Mouse (Mus musculus): ENCODE measurements around the gene Acot2. TPM values are rescaled to one million over a fixed set of nuclear protein-coding genes. Genes with fewer than 3 reads are reported as not detected.
A peak's percentile ranks its signal among the peaks of the same experiment; 100 is the strongest.

Gene Acot2
- total and polyA plus RNA-seq, 2 experiments from 2014 or later = 228 to 309 TPM

DNA sequence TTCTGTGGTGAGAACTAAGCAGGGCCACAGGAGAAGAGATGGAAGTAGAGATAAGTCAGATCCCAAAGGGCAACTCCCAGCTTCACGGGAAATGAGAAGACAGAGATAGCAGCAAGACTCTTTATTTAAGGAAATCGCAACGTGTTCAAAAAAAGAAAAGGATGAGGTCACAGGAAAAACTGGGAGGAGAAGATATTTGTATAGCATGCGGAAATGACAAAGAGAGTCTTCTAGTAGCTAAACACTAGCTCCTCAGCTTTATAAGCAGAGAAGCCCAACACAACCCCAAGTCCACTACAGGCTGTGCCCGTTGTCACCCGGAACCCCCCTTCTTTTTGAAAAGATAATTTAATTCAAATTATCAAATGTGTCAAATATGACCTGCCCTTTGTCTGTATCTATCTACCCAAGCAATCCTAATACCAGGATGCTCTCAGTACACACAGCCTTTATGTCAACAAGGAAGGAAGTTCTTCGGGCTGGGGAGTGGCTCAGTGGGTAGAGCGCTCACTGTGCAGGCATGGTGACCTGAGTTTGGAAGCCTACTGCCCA is 40.3 kb upstream of the Acot2 start:
- 51% methylated on average over 8 of the region's 8 CpGs for WGBS
- Histone ChIP-seq H3K4me2 (ENCODE audit: low read depth, low read length) (no peak overlapping the region), H3K36me3 (replicated peaks; ENCODE audit: control insufficient read depth, insufficient read depth, low read length) (no peaks in the 10 kb centered on the region), H3K9me3 (replicated peaks; ENCODE audit: control insufficient read depth, low read length) (no peaks in the 10 kb centered on the region), H3K9ac (replicated peaks; ENCODE audit: low read depth, low read length) (no peak overlapping the region), H3K27me3 (ENCODE audit: control insufficient read depth, insufficient read depth, low read length) (no peaks in the 10 kb centered on the region), H3K4me3 (ENCODE audit: low read depth, low read length) (no peak overlapping the region), H3K4me1 (ENCODE audit: control insufficient read depth, insufficient read depth) (peaks cover 11% of the 10 kb centered on the region), H3K27ac (ENCODE audit: low read depth) (peak overlapping the region; percentile 56)
- no peak for TF ChIP-seq CTCF (IDR thresholded peaks at IDR 0.05; ENCODE audit: low read depth)
- peak; percentile 65; the same call in 1 of the 2 replicates for TF ChIP-seq EP300 (IDR thresholded peaks at IDR 0.05; ENCODE audit: low read depth)
- no peak for ATAC-seq (ENCODE audit: insufficient read depth, low read depth)
- DNase-seq (ENCODE audit: low spot score) = peak; percentile 50

DNA sequence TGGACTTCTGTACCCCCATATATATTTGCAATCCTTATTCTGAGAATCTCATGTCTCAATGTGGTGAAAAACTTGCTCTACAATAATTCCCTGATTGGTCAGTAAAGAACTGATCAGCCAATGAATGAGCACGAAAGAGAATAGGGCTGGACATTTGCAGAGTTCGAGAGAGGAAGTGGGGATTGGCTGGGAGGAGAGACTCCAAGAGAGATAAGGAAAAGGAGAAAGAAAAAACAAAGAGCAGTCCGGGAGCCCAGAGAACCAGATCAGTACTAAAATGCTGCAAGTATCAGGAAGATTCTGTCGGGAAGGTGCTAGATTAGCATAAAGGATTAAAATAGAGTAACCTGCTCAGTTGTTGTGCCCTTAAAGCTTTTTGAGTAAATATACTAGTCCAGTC is 38.6 kb upstream of the Acot2 start:
- Histone ChIP-seq H3K9ac (replicated peaks; ENCODE audit: low read depth, low read length) (no peak overlapping the region), H3K36me3 (replicated peaks; ENCODE audit: control insufficient read depth, insufficient read depth, low read length) (0 out of 2 replicates have a peak, but pooled peaks cover 5% of the 10 kb centered on the region), H3K4me3 (ENCODE audit: low read depth, low read length) (no peak overlapping the region), H3K4me1 (ENCODE audit: control insufficient read depth, insufficient read depth) (peaks cover 14% of the 10 kb centered on the region), H3K4me2 (ENCODE audit: low read depth, low read length) (no peak overlapping the region), H3K27ac (ENCODE audit: low read depth) (no peak overlapping the region), H3K27me3 (ENCODE audit: control insufficient read depth, insufficient read depth, low read length) (no peaks in the 10 kb centered on the region), H3K9me3 (replicated peaks; ENCODE audit: control insufficient read depth, low read length) (no peaks in the 10 kb centered on the region)
- 51% methylated on average over 4 of the region's 4 CpGs for WGBS
- ATAC-seq (ENCODE audit: insufficient read depth, low read depth) (no peak), DNase-seq (ENCODE audit: low spot score) (no peak)
- no peak for TF ChIP-seq EP300 (IDR thresholded peaks at IDR 0.05; ENCODE audit: low read depth)
- TF ChIP-seq CTCF (IDR thresholded peaks at IDR 0.05; ENCODE audit: low read depth) = no peak

DNA sequence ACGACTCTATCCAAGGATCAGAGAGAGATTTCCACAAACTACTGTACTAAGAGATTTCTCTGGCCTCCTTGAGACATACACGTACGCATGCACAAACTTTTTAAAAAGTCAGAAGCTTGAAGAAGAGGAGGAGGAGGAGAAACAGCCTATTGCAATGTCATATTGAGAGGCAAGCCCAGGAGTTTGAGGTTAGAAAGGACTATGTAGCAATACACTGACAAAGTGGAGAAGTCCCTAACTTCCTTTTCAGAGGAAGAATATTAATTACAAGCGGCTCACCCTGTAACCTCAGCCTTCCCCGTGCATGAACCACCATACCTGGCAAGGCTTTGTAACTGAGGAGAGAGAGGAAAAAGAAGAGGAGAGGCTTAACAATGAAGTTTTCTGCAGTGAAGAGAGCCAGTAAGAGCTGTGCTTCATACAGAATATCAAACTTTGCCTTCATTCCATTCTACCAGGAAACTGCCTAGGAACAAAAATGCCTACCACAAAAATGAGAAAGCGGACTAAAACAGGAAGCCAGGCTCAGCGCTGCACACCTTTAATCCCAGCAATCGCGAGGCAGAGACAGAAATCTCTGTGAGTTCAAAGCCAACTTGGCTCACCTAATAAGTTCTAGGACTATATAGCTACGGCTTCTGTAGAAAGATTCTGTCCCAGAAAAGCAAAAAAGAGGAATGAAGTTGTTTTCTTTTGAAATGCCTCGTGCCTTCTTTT is 37.7 kb upstream of the Acot2 start:
- no peak for ATAC-seq (ENCODE audit: insufficient read depth, low read depth)
- no peak for TF ChIP-seq EP300 (IDR thresholded peaks at IDR 0.05; ENCODE audit: low read depth)
- no peak for TF ChIP-seq CTCF (IDR thresholded peaks at IDR 0.05; ENCODE audit: low read depth)
- H3K36me3 ChIP-seq (replicated peaks; ENCODE audit: control insufficient read depth, insufficient read depth, low read length) = 0 out of 2 replicates have a peak, but pooled peaks cover 5% of the 10 kb centered on the region

DNA sequence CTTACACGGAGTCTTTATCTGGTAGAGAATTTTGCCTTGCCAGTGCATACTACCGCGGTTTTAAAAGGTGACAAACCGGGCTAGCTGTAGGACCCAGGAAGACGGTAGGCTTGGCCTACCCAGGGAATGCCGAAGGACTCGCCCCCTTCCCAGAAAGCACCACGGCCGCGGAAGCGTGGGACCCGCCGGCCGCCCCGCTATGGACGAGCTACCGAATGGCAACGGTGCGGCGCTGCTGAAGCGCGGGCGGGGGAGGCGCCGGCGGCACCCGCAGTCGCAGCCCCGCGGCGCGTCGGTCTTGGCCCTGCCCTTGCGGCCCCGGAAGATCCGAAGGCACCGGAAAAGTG is 37.2 kb upstream of the Acot2 start, which contains the start of gene Riox1:
Riox1 (plus strand) TSS at position 116 of the 347 bp plus-strand sequence.
- peak within 1 kb of the TSS; percentile 100 for H3K4me2 ChIP-seq (ENCODE audit: low read depth, low read length)
- H3K36me3 ChIP-seq (replicated peaks; ENCODE audit: control insufficient read depth, insufficient read depth, low read length) = 0 out of 2 replicates have a peak, but pooled peaks cover 5% of the 10 kb centered on the region
- no peaks in the 10 kb centered on the region for H3K9me3 ChIP-seq (replicated peaks; ENCODE audit: control insufficient read depth, low read length)
- ATAC-seq (ENCODE audit: insufficient read depth, low read depth) (peak; percentile 93), DNase-seq (ENCODE audit: low spot score) (peak; percentile 90)
- H3K4me1 ChIP-seq (ENCODE audit: control insufficient read depth, insufficient read depth) = peaks cover 14% of the 10 kb centered on the region
- under 1% methylated on average over 28 of the region's 37 CpGs for WGBS
- TF ChIP-seq CTCF (IDR thresholded peaks at IDR 0.05; ENCODE audit: low read depth) (no peak), EP300 (IDR thresholded peaks at IDR 0.05; ENCODE audit: low read depth) (no peak)
- peak within 1 kb of the TSS; percentile 71 for H3K9ac ChIP-seq (replicated peaks; ENCODE audit: low read depth, low read length)
- no peaks in the 10 kb centered on the region for H3K27me3 ChIP-seq (ENCODE audit: control insufficient read depth, insufficient read depth, low read length)
- H3K27ac ChIP-seq (ENCODE audit: low read depth) = peak within 1 kb of the TSS; percentile 74
- peak within 1 kb of the TSS; percentile 75 for H3K4me3 ChIP-seq (ENCODE audit: low read depth, low read length)

More for the DNA sequence above, 37.7 kb upstream of the Acot2 start:
- Histone ChIP-seq H3K27me3 (ENCODE audit: control insufficient read depth, insufficient read depth, low read length) (no peaks in the 10 kb centered on the region), H3K4me1 (ENCODE audit: control insufficient read depth, insufficient read depth) (peaks cover 14% of the 10 kb centered on the region), H3K9ac (replicated peaks; ENCODE audit: low read depth, low read length) (peak overlapping the region; percentile 71), H3K4me3 (ENCODE audit: low read depth, low read length) (peak overlapping the region; percentile 75), H3K27ac (ENCODE audit: low read depth) (peak overlapping the region; percentile 74), H3K9me3 (replicated peaks; ENCODE audit: control insufficient read depth, low read length) (no peaks in the 10 kb centered on the region), H3K4me2 (ENCODE audit: low read depth, low read length) (peak overlapping the region; percentile 100)
- no peak for DNase-seq (ENCODE audit: low spot score)
- 27% methylated on average over 11 of the region's 11 CpGs for WGBS

DNA sequence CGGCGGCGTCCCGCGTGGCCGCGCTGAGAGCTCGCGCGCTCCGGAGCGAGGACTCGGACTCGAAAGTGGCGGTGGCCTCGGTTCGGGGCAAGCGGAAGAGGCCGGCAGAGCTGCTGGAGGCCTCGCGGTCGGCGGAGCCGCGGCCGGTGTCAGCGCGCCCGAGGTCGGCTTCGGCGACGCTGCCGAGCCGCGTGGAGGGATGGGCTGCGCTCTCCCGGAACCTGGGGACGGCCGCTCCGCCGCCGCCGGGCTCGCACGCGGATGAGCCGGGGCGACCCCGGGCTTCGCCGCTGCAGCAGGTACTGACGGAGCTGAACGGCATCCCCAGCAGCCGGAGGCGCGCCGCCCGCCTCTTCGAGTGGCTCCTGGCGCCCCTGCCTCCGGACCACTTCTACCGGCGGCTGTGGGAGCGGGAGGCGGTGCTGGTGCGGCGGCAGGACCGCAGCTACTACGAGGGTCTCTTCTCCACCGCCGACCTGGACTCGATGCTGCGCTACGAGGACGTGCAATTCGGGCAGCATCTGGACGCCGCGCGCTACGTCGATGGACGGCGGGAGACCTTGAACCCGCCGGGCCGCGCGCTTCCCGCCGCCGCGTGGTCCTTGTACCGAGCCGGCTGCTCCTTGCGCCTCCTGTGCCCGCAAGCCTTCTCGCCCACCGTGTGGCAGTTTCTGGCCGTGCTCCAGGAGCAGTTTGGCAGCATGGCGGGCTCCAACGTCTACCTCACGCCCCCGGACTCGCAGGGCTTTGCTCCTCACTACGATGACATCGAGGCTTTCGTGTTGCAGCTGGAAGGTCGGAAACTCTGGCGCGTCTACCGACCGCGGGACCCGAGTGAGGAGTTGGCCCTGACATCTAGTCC is 36.6 kb upstream of the Acot2 start:
- 1% methylated on average over 97 of the region's 116 CpGs for WGBS
- peak; percentile 30 for ATAC-seq (ENCODE audit: insufficient read depth, low read depth)

More for the DNA sequence above, 36.6 kb upstream of the Acot2 start:
- no peak for TF ChIP-seq CTCF (IDR thresholded peaks at IDR 0.05; ENCODE audit: low read depth)
- no peak for TF ChIP-seq EP300 (IDR thresholded peaks at IDR 0.05; ENCODE audit: low read depth)
- Histone ChIP-seq H3K4me1 (ENCODE audit: control insufficient read depth, insufficient read depth) (peaks cover 14% of the 10 kb centered on the region), H3K27me3 (ENCODE audit: control insufficient read depth, insufficient read depth, low read length) (no peaks in the 10 kb centered on the region), H3K4me3 (ENCODE audit: low read depth, low read length) (peak overlapping the region; percentile 75), H3K9ac (replicated peaks; ENCODE audit: low read depth, low read length) (peak overlapping the region; percentile 71), H3K36me3 (replicated peaks; ENCODE audit: control insufficient read depth, insufficient read depth, low read length) (0 out of 2 replicates have a peak, but pooled peaks cover 5% of the 10 kb centered on the region), H3K27ac (ENCODE audit: low read depth) (peak overlapping the region; percentile 74), H3K9me3 (replicated peaks; ENCODE audit: control insufficient read depth, low read length) (no peaks in the 10 kb centered on the region), H3K4me2 (ENCODE audit: low read depth, low read length) (peak overlapping the region; percentile 100)
- DNase-seq (ENCODE audit: low spot score) = no peak
